Mouse (Mus musculus) myocyte (in vitro differentiated cells): ENCODE measurements at regions not wholly inside any gene's neighbourhood (a gene's known extent, or its start where the extent isn't known, plus 50 kb on each side); places are given as distances from the start of the nearest gene placed in this dataset.

Experiments
- E2F4 ChIP-seq: IDR thresholded peaks from one replicate; pipeline ENCODE4 v1.6.1; 2011; ENCODE audit warnings: mild to moderate bottlenecking, control low read depth, moderate library complexity; ENCODE audit not compliant: insufficient read depth
- POLR2A ChIP-seq: IDR thresholded peaks from one replicate; pipeline ENCODE4 v1.6.1; 2011; ENCODE audit warnings: low read depth, mild to moderate bottlenecking, control low read depth, moderate library complexity; ENCODE audit not compliant: insufficient read length
- TCF12 ChIP-seq: IDR thresholded peaks from one replicate; pipeline ENCODE4 v1.6.1; 2011; ENCODE audit warnings: mild to moderate bottlenecking, control low read depth; ENCODE audit not compliant: poor library complexity, insufficient read depth, severe bottlenecking
- TCF3 ChIP-seq: IDR thresholded peaks from one replicate; pipeline ENCODE4 v1.6.1; 2011; ENCODE audit warnings: low read depth, control low read depth; ENCODE audit not compliant: insufficient read length
- USF1 ChIP-seq: IDR thresholded peaks from one replicate; pipeline ENCODE4 v1.6.1; 2011; ENCODE audit warnings: low read depth, mild to moderate bottlenecking, control low read depth, moderate library complexity

- TF ChIP-seq E2F4 = no peak
- TF ChIP-seq USF1 = no peak
- no peak for TF ChIP-seq TCF12
- TF ChIP-seq POLR2A = no peak
- TF ChIP-seq TCF3 = no peak
Measured at GRCm38 (mm10) chrX:50576824-50577223, 148.5 kb upstream of the Olfr1324 start.
